Mouse (Mus musculus): ENCODE measurements around the gene Nme7.

DNA sequence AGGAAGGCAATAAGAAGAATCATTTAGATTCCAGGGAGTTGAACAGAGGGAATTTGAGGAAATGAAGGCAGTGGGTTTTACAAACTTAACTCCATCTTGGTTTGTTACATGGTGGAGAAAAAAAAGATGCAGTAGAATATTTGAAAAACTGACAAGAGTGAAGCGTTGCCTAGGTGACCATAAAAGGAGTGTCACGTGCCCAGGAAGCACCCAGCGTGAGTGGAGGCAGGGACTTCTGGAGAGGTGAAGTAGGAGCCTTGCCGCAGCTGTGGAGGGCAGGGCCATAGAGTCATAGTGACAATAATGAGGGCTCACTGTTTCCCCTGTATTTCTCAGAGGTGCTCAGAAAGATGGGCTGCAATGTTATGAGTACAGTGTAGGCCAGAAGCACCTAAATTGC lies 24.6 kb upstream of the Nme7 start:
- TF ChIP-seq EP300 (IDR thresholded peaks at IDR 0.05; ENCODE audit: insufficient read depth, low read depth, low read length) = no peak
- no peak for TF ChIP-seq POLR2A (IDR thresholded peaks at IDR 0.05; ENCODE audit: insufficient read depth, low read depth, low read length)
